Mouse (Mus musculus) stomach, adult 2 months (tissue): ENCODE measurements around the gene Ccdc88c. TPM values are rescaled to one million over a fixed set of nuclear protein-coding genes. Genes with fewer than 3 reads are reported as not detected.

Experiments used
- polyA plus RNA-seq: library from polyadenylated mRNA; depleted of rRNA; stranded (reverse); fragments of >200 nt; gene quantifications from 2 replicates; pipeline ENCODE4 v1.2.3, GENCODE M21; 2012; rRNA removed

Ccdc88c gene
- 2.4 and 4.2 TPM in 2 replicates for polyA plus RNA-seq

DNA sequence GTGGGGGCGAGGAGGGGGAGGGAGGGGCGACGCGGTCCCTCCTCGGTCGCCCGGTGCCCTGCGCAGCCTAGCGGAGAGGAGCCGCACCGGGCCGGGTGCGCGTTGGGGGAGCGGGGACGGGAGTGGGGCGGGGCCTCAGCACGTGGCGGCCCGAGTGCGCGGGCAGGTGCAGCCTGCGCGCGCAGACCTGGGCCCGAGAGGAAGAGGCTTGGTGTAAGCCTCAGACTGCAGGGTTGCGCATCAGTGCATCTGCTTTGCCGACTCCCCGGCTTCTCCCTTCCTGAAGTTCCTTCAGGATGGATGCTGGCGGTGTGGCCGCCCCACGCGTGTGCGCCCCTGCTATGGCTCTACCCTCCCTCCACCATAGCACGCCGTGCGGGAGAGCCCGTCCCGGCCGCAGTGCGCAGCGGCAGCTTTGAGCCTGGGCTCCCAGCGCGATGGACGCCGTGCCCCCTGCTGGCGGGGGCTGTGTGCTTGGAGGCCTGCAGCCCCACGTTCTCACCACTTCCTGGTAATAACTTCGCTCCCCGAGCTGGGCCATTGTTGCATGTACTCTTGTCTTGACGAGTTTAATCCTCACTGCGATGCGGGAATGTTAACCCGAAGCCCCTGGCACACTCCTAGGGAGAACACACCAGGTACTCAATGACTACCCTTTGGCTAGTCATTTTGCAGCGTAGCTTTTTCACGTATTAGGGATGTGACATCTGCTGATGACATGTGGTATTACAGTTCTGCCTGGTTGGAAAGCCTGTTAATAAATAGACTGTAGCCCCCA lies at the start of gene Ccdc88c:
Ccdc88c (minus strand) TSS at position 103 of the 778 bp plus-strand sequence.

DNA sequence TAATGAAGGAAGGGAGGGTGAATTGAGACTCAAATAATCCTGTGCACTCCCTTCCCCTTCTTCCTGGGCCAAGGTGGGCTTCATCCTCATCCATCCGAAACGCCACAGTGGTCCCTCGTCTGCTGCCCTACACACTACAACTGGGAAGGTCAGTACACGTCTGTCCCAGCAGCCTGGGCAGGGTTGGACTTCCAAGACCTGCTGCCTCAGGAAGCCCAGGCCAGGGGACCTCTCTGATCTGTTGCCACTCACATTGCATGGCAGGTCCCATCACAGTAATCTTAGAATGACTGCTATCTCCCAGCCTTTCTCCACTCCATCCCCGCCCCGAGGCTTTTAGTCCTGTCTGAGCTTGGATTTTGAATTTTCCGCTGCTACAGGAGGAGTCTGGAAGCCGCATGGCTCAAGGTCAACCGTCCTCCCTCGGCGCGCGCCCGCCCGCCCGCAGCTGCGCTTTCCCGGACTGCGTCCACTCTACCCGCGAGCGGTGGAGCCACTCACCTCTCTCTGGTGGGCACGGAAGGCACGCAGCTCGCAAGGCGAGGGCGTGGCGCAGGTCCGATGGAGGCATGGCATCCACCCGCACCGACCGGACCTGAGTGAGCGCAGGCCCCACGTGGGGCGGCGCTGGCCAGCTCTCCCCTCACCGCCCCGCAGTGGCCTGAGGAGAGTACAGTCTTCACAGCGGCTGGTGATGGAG lies 121.1 kb downstream of the Ccdc88c start, which contains the start of gene Gpr68:
Gpr68 (minus strand) TSS at position 601 of the 700 bp plus-strand sequence.

Other genes starting within 250 kb of the Ccdc88c start
- gene Dglucy, start 250.0 kb downstream of the Ccdc88c start, polyA plus RNA-seq, result 2.1 and 3.4 TPM in 2 replicates
- 1.8 and 2.2 TPM in 2 replicates for gene Gpr68, start 120.9 kb downstream of the Ccdc88c start, polyA plus RNA-seq
- 3.2 and 3.5 TPM in 2 replicates for gene Ppp4r3a, start 54.6 kb upstream of the Ccdc88c start, polyA plus RNA-seq